Mouse (Mus musculus) layer of hippocampus, adult 11-12 months (tissue): ENCODE measurements around the gene Fam171a1.

ENCODE experiments used
- DNase-seq: peaks from one replicate; pipeline ENCODE4 v3.0.0; 2022; ENCODE audit warnings: low spot score

The Fam171a1 gene

GRCm38 (mm10) chr2:3273349-3273748, 159.3 kb downstream of the Fam171a1 start:
- no peak for DNase-seq

- no peak for DNase-seq
These were observed 162.1 kb downstream of the Fam171a1 start for GRCm38 (mm10) chr2:3276106-3276505.
